Mouse (Mus musculus) midbrain, embryonic 13.5 days (tissue): Measurements from ENCODE around the gene Rnf213. TPM values are rescaled to one million over a fixed set of nuclear protein-coding genes. Genes with fewer than 3 reads are reported as not detected.
A peak's percentile ranks its signal among the peaks of the same experiment; 100 is the strongest.

Experiments
- ATAC-seq: fragments of 200-750 bp; cut with Nextera tagmentation; 2 replicates; pipeline ENCODE4 v1.8.0; 2017; ENCODE audit warnings: mild to moderate bottlenecking, moderate TSS enrichment, moderate library complexity
- H3K27ac ChIP-seq: fragments of 300-500 bp; sonication (generic); 2 replicates; pipeline ENCODE4 v1.5.1; 2015; ENCODE audit warnings: inconsistent platforms, mild to moderate bottlenecking, moderate library complexity
- H3K27me3 ChIP-seq: fragments of 300-500 bp; sonication (generic); 2 replicates; pipeline ENCODE4 v1.6.1; 2015; ENCODE audit warnings: mild to moderate bottlenecking, inconsistent platforms
- H3K36me3 ChIP-seq: fragments of 300-500 bp; sonication (generic); 2 replicates; pipeline ENCODE4 v1.6.1; 2015; ENCODE audit warnings: mild to moderate bottlenecking, inconsistent platforms
- H3K4me1 ChIP-seq: fragments of 300-500 bp; sonication (generic); replicated peaks from 2 replicates; pipeline ENCODE4 v1.6.1; 2015; ENCODE audit warnings: inconsistent platforms
- H3K4me2 ChIP-seq: fragments of 300-500 bp; sonication (generic); replicated peaks from 2 replicates; pipeline ENCODE4 v1.6.1; 2015; ENCODE audit warnings: moderate library complexity, mild to moderate bottlenecking, inconsistent platforms
- H3K4me3 ChIP-seq: fragments of 300-500 bp; sonication (generic); replicated peaks from 2 replicates; pipeline ENCODE4 v1.5.1; 2015; ENCODE audit warnings: mild to moderate bottlenecking, inconsistent platforms
- H3K9ac ChIP-seq: fragments of 300-500 bp; sonication (generic); replicated peaks from 2 replicates; pipeline ENCODE4 v1.6.1; 2015; ENCODE audit warnings: mild to moderate bottlenecking, inconsistent platforms
- H3K9me3 ChIP-seq: fragments of 300-500 bp; sonication (generic); 2 replicates; pipeline ENCODE4 v1.6.1; 2016; ENCODE audit warnings: mild to moderate bottlenecking, inconsistent platforms
- WGBS: fragments of 180-500 bp; shearing (Covaris S2); methylation state at CpG from one replicate; pipeline ENCODE4 v1.1.7; 2015; 5-methylcytosine and 5-hydroxymethylcytosine counted together
- polyA plus RNA-seq: library from polyadenylated mRNA; unstranded; fragments of >200 nt; fragmentation: Nextera tagmentation; extraction: Ambion mirVana; gene quantifications from 2 replicates; pipeline ENCODE4 v1.2.1, GENCODE M21; 2015

Rnf213 gene
- polyA plus RNA-seq, 1 experiment from 2014 or later, result 0.66 TPM

- Histone ChIP-seq H3K4me2 (no peak overlapping the region), H3K4me1 (no peaks in the 10 kb centered on the region), H3K4me3 (no peak overlapping the region), H3K9me3 (no peaks in the 10 kb centered on the region), H3K9ac (no peak overlapping the region), H3K27ac (no peak overlapping the region), H3K36me3 (no peaks in the 10 kb centered on the region), H3K27me3 (no peaks in the 10 kb centered on the region)
- 79% methylated on average over 5 of the region's 5 CpGs for WGBS
- no peak for ATAC-seq
These were observed 27.5 kb downstream of the Rnf213 start for GRCm38 (mm10) chr11:119420426-119420825.

- Histone ChIP-seq H3K27ac (no peak overlapping the region), H3K27me3 (no peaks in the 10 kb centered on the region), H3K36me3 (no peaks in the 10 kb centered on the region), H3K4me2 (no peak overlapping the region), H3K4me3 (no peak overlapping the region), H3K4me1 (peaks cover 9% of the 10 kb centered on the region), H3K9me3 (no peaks in the 10 kb centered on the region), H3K9ac (no peak overlapping the region)
- 86% methylated on average over 6 of the region's 6 CpGs for WGBS
- ATAC-seq, result no peak
These were observed 34.5 kb downstream of the Rnf213 start for GRCm38 (mm10) chr11:119427431-119427830.

GRCm38 (mm10) chr11:119427986-119428385 lies 35.1 kb downstream of the Rnf213 start:
- 91% methylated on average over 5 of the region's 5 CpGs for WGBS
- peak overlapping the region; percentile 48; the same call in 1 of the 2 replicates for H3K9ac ChIP-seq
- no peak overlapping the region for H3K27ac ChIP-seq
- ATAC-seq, result no peak
- peak overlapping the region; percentile 36 for H3K4me3 ChIP-seq
- no peaks in the 10 kb centered on the region for H3K9me3 ChIP-seq
- H3K27me3 ChIP-seq, result no peaks in the 10 kb centered on the region
- H3K4me1 ChIP-seq, result peaks cover 9% of the 10 kb centered on the region
- H3K36me3 ChIP-seq, result no peaks in the 10 kb centered on the region
- peak overlapping the region; percentile 62 for H3K4me2 ChIP-seq

GRCm38 (mm10) chr11:119428649-119429136 lies 35.8 kb downstream of the Rnf213 start:
- H3K4me2 ChIP-seq, result peak overlapping the region; percentile 62
- peak overlapping the region; percentile 36 for H3K4me3 ChIP-seq
- H3K4me1 ChIP-seq, result peaks cover 9% of the 10 kb centered on the region
- H3K27me3 ChIP-seq, result no peaks in the 10 kb centered on the region
- no peaks in the 10 kb centered on the region for H3K36me3 ChIP-seq
- no peaks in the 10 kb centered on the region for H3K9me3 ChIP-seq
- WGBS, result under 1% methylated on average over 32 of the region's 35 CpGs
- ATAC-seq, result peak; percentile 73
- H3K27ac ChIP-seq, result no peak overlapping the region
- peak overlapping the region; percentile 48; the same call in 1 of the 2 replicates for H3K9ac ChIP-seq

- WGBS, result 90% methylated on average over 12 of the region's 12 CpGs
- no peak overlapping the region for H3K4me3 ChIP-seq
- peaks cover 9% of the 10 kb centered on the region for H3K4me1 ChIP-seq
- no peak overlapping the region for H3K4me2 ChIP-seq
- no peak overlapping the region for H3K9ac ChIP-seq
- no peak overlapping the region for H3K27ac ChIP-seq
- no peak for ATAC-seq
- H3K27me3 ChIP-seq, result no peaks in the 10 kb centered on the region
- H3K9me3 ChIP-seq, result no peaks in the 10 kb centered on the region
- H3K36me3 ChIP-seq, result no peaks in the 10 kb centered on the region
These were observed 38.6 kb downstream of the Rnf213 start for GRCm38 (mm10) chr11:119431516-119431915.

GRCm38 (mm10) chr11:119432706-119433105 lies 39.8 kb downstream of the Rnf213 start:
- no peaks in the 10 kb centered on the region for H3K36me3 ChIP-seq
- H3K4me1 ChIP-seq, result peaks cover 9% of the 10 kb centered on the region
- no peak overlapping the region for H3K4me3 ChIP-seq
- WGBS, result 74% methylated on average over 7 of the region's 7 CpGs
- H3K27ac ChIP-seq, result no peak overlapping the region
- H3K9ac ChIP-seq, result no peak overlapping the region
- no peaks in the 10 kb centered on the region for H3K9me3 ChIP-seq
- no peaks in the 10 kb centered on the region for H3K27me3 ChIP-seq
- ATAC-seq, result no peak
- no peak overlapping the region for H3K4me2 ChIP-seq

- no peak overlapping the region for H3K4me2 ChIP-seq
- ATAC-seq, result no peak
- H3K9ac ChIP-seq, result no peak overlapping the region
- H3K27ac ChIP-seq, result no peak overlapping the region
- no peaks in the 10 kb centered on the region for H3K27me3 ChIP-seq
- H3K36me3 ChIP-seq, result no peaks in the 10 kb centered on the region
- no peaks in the 10 kb centered on the region for H3K9me3 ChIP-seq
- 77% methylated on average over 4 of the region's 4 CpGs for WGBS
- H3K4me1 ChIP-seq, result no peaks in the 10 kb centered on the region
- no peak overlapping the region for H3K4me3 ChIP-seq
These were observed 41.4 kb downstream of the Rnf213 start for GRCm38 (mm10) chr11:119434316-119434715.

GRCm38 (mm10) chr11:119435880-119436872 lies 43.3 kb downstream of the Rnf213 start:
- H3K4me1 ChIP-seq, result no peaks in the 10 kb centered on the region
- no peaks in the 10 kb centered on the region for H3K36me3 ChIP-seq
- no peaks in the 10 kb centered on the region for H3K9me3 ChIP-seq
- H3K4me3 ChIP-seq, result no peak overlapping the region
- 79% methylated on average over 19 of the region's 19 CpGs for WGBS
- ATAC-seq, result no peak
- H3K27ac ChIP-seq, result no peak overlapping the region
- no peak overlapping the region for H3K4me2 ChIP-seq
- H3K27me3 ChIP-seq, result no peaks in the 10 kb centered on the region
- no peak overlapping the region for H3K9ac ChIP-seq

- H3K27me3 ChIP-seq, result no peaks in the 10 kb centered on the region
- H3K4me3 ChIP-seq, result no peak overlapping the region
- H3K9me3 ChIP-seq, result no peaks in the 10 kb centered on the region
- WGBS, result 82% methylated on average over 8 of the region's 8 CpGs
- H3K9ac ChIP-seq, result no peak overlapping the region
- no peaks in the 10 kb centered on the region for H3K36me3 ChIP-seq
- H3K4me2 ChIP-seq, result no peak overlapping the region
- no peaks in the 10 kb centered on the region for H3K4me1 ChIP-seq
- ATAC-seq, result no peak
- no peak overlapping the region for H3K27ac ChIP-seq
These were observed 45.9 kb downstream of the Rnf213 start for GRCm38 (mm10) chr11:119438776-119439175.

GRCm38 (mm10) chr11:119442199-119442598 lies 49.3 kb downstream of the Rnf213 start:
- no peaks in the 10 kb centered on the region for H3K36me3 ChIP-seq
- no peak overlapping the region for H3K27ac ChIP-seq
- H3K4me1 ChIP-seq, result no peaks in the 10 kb centered on the region
- 93% methylated on average over 8 of the region's 8 CpGs for WGBS
- H3K4me3 ChIP-seq, result no peak overlapping the region
- no peak overlapping the region for H3K9ac ChIP-seq
- no peak for ATAC-seq
- H3K9me3 ChIP-seq, result no peaks in the 10 kb centered on the region
- no peaks in the 10 kb centered on the region for H3K27me3 ChIP-seq
- no peak overlapping the region for H3K4me2 ChIP-seq

- Histone ChIP-seq H3K4me3 (no peak overlapping the region), H3K4me2 (no peak overlapping the region)
These were observed 50.5 kb downstream of the Rnf213 start for GRCm38 (mm10) chr11:119443442-119443841.

GRCm38 (mm10) chr11:119456097-119456496 lies 63.2 kb downstream of the Rnf213 start:
- no peak overlapping the region for H3K9ac ChIP-seq
- H3K4me3 ChIP-seq, result no peak overlapping the region
- H3K9me3 ChIP-seq, result no peaks in the 10 kb centered on the region
- no peak overlapping the region for H3K4me2 ChIP-seq
- no peaks in the 10 kb centered on the region for H3K36me3 ChIP-seq
- H3K27me3 ChIP-seq, result no peaks in the 10 kb centered on the region
- 87% methylated on average over 4 of the region's 4 CpGs for WGBS
- H3K27ac ChIP-seq, result no peak overlapping the region
- no peaks in the 10 kb centered on the region for H3K4me1 ChIP-seq
- ATAC-seq, result no peak

More at GRCm38 (mm10) chr11:119443442-119443841, 50.5 kb downstream of the Rnf213 start:
- no peaks in the 10 kb centered on the region for H3K4me1 ChIP-seq
- H3K36me3 ChIP-seq, result no peaks in the 10 kb centered on the region
- no peak for ATAC-seq
- H3K9ac ChIP-seq, result no peak overlapping the region
- no peaks in the 10 kb centered on the region for H3K9me3 ChIP-seq
- H3K27me3 ChIP-seq, result no peaks in the 10 kb centered on the region
- no peak overlapping the region for H3K27ac ChIP-seq
- WGBS, result 95% methylated on average over 9 of the region's 9 CpGs
